Mouse (Mus musculus): ENCODE results near the gene Gnai1.

The Gnai1 gene

DNA sequence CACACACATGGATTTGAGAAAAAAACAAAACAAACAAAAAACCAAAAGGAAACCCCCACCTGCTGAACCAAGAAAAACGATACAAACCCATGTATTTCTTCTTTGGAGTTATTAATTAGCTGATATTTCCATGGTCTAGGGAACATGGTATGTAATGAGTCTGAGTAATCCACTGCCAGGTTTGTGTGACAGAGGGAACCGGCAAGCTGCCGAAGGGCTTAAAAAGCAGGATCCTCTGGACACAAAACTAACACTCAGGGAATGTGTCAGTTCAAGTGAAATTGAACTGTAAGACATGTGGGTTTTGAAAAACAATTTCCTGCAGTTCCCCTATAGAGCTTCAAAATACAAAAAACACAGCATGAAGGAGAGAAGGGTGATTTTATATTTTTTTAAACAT, 72.1 kb downstream of the Gnai1 start:
- no peak for DNase-seq (ENCODE audit: low spot score in 2 of 2)

DNA sequence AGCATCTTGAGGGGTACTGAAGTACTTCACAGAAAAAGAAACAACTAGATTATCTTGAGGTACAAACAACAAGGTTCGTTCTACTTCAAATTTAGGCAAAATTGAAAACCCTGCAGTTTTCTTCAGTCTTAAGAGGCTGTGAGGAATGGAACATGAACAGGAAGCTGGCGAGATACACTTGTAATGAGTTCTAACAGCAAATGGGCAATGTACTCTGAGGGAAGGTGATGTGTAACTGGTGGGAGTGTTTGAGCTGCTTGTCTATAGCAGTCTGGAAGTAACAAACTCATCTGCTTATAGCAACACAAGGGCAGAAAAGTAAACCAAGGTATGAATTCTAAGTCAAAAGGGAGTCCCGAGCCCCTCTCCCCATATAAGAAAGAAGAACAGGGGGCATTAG, 78.1 kb downstream of the Gnai1 start:
- no peak for DNase-seq (ENCODE audit: low spot score in 2 of 2)

DNA sequence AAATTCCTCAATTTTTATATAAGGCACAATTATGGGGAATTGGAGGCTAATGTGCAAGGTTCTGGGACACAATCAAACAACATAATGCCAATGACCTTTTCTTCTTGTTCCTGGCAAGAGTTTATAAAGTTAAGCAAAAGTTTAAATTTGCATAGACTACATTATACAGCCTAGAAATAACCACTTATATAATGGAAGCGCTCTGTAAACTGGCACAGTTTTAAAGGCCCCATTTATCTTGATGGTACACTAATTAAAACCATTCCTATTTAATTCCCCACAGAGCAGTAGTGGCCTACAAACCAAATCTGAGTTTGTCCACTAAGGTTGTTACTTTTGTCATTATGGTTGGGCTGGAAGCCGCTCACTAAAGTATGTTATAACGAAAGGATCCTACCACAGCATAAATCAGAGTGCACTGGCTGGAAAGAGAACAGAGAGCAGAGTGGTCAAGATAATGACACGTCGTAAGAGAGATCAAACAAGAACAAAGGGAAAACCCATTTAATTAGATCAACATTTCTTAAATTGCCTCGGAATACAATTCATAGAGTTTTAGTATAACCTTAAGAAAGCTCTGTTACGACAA, 85.7 kb downstream of the Gnai1 start:
- no peak for DNase-seq (ENCODE audit: low spot score in 2 of 2)

DNA sequence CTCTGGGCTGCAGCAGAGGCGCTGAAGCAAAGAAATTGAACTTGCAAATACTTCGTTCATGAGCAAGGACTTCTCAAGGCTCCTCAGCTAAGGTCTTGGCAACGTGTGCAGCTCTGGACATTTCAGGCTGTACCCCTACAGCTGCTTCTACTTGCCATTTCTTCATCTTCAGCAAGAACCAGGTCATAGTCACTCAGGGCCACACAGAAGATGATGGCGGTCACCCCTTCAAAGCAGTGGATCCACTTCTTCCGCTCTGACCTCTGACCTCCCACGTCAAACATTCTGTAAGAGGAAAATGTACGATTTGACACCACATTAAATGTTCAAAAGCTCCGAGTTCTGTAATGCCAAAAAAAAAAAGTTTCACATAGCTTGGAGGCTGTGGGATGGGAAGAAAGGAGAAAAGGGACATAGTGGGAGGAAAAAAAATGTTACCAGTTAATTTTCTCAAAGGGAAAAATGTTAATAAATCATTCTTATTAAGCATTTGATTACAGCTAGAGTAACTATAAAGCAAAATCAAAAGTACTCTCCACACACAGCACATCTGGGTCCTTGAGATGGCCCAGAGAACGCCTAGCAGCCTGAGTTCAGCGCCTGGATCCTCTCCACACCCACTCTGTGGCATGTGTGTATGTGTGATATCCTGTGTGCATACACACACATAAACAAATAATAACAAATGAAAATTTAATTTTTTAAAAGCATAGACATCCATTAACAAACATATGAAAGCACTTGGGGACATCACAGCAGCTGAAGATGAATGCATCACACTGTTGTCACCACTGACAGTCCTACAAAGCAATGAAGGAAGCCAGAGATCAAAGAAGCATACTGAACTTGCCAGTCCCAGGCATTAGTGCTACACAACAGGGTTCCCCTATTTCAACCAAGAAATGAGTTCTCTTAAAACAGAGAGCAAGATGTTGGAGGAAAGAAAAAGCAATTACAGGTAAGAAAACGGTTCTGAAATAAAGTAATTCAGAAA, 86.6 kb downstream of the Gnai1 start:
- DNase-seq (ENCODE audit: low spot score in 2 of 2), result no peak

DNA sequence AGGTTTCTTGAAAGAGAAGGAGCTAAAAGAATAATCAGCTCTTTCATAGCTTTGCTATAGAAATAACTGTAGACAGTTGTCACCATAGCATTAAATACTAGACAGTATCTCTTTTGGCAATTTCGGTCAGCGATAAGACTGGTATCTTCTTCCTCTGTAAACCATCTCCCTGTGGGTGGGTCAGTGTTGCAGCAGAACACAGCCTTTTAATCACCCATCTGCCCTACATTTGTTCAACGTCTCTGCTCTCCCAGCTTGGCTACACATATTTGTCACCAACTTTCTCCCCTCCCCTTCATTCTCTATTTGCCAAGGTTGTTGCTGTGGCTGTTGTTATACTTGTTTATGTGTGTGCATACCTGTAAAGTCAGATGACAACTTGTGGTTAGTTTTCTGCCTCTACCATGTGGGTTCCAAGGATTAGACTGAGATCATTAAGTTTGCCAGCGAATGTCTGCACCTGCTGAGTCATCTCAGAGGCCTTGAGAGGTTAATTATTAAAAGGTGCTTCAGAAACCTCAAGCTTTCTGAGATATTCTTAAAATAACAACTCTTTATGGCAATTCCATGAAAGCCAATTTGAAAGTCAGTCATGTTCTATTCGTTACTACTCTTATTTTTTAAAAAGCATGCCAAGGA, 109.7 kb downstream of the Gnai1 start:
- no peak for DNase-seq (ENCODE audit: low spot score in 2 of 2)

DNA sequence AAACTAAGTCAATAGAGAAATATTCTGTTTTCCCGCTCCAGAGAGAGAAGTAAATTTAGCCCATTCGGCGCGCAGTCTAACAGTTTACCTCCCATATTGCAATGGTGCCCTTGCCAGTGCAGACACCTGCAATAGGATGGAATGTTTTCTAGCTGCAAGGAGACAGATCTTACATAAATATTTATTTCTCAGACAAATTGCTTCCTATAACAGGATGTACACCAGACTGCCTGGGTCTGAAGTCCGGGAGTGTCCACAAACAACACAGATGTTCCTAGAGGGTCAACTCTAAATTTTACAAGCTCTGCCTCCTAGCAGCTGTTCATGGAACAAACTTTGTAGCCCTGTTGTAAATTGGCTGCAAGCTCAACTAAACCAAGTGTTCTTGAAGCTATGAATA, 111.0 kb downstream of the Gnai1 start:
- DNase-seq (ENCODE audit: low spot score in 2 of 2), result no peak

DNA sequence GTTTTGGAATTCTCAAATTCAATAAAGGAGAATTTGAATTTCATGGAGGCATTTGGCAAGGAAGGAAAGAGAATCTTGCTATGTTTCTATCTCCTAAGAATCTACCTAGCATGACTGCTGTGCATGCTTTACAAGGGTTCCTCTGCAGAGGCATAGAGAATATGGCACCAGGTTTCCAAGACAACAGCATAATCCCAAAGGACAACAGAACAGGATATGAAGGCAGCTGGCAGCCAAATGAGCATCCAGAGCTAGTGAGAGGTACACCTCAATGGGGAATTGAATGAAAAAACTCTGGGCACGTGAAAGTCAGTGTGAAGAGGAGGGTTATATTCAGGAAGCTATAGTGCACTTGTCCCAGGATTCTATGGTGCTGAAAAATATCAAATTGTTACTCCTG, 130.8 kb downstream of the Gnai1 start:
- no peak for DNase-seq (ENCODE audit: low spot score in 2 of 2)

DNA sequence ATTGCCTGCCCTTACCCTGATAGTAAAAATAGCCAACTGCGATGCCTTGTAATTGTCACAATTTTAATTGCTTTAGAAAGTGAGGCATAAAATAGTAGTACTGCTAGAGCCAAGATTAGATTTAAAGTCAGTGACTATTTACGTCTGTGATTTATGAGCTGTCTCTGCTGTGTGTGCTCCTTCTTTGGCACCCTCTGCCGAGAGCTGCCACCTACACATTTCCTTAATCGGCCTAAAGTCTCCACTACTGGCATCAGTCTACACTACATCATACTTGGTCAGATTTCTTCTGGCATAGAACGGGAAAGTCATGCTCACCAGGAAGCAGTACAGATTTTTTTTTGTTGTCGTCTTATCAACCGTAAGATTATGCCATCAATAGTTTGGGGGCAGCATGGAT, 131.3 kb downstream of the Gnai1 start:
- DNase-seq (ENCODE audit: low spot score in 2 of 2), result no peak

DNA sequence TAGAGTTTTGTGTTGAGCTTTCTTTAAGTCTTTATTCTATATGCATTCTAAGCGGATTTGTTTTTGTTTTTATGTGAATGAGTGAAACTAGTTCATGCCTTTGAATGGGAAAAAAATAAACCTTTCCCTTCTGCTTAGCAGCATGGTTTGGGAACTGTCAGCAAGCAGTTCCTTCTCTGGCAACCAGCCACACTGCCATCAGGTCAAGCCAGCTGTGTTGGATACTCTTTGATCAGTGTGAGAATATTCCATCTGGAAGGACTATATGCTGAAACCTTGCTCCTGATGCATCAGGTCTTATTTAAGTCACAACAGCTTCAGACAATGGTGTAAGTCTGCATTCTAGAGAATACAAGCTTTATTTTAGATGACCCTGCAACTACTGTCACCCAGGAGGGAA, 139.3 kb downstream of the Gnai1 start:
- DNase-seq (ENCODE audit: low spot score in 2 of 2), result no peak

DNA sequence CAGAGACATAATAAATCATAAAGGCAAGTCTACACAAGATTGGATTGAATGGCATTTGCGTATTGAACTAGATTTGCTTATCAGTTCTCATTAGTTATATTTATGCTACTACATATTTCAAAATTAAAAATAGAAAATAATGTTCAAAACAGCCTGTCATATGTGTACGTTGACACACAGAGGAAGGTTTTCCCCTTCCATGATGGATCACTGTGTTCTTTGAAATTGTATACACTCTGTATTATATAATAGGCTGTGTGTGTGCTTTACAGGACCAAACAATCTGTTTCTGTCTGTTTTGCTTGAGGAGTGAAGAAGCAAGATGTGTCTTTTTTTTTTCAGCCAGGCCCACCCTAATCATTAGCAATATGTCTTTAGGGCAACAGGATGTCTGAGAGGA, 141.9 kb downstream of the Gnai1 start:
- DNase-seq (ENCODE audit: low spot score in 2 of 2), result no peak

DNA sequence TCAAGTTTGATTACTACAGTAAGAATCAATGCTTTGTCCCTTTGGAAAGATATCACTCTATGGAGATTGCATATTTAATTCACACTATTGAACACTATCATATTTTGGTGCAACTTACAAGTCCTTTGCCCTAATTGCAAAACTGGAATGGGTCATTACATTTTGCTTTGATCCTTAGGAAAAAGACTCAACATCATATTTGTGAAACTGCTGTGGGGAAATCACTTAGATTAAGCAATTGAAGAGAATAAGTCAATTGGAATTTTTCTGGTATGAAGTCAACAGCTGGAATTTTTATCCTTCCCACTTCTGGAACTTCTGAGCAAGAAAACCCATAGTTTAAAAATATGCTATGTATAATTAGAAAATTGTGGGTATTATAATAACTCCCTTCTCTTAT, 142.3 kb downstream of the Gnai1 start:
- DNase-seq (ENCODE audit: low spot score in 2 of 2), result no peak
